Mouse (Mus musculus): ENCODE data around the gene Zfand5. TPM values are rescaled to one million over a fixed set of nuclear protein-coding genes. Genes with fewer than 3 reads are reported as not detected.

The Zfand5 gene
- polyA plus RNA-seq (2021; fragmentation: Nextera tagmentation), result 44.4 and 120 TPM in 2 replicates
- long read RNA-seq, experiment 1, full-length matches to known transcripts, result 1,120 of 1,186 reads
- long read RNA-seq, experiment 1, partial matches to known transcripts, result 16 of 1,186 reads
- long read RNA-seq, experiment 1, other reads (novel, unspliced or antisense), result 50 of 1,186 reads
- long read RNA-seq, experiment 2, full-length matches to known transcripts, result 44 of 100 reads
- long read RNA-seq, experiment 2, partial matches to known transcripts, result 9 of 100 reads
- long read RNA-seq, experiment 2, other reads (novel, unspliced or antisense), result 47 of 100 reads

GRCm38 (mm10) chr19:21271741-21272654 lies at the start of gene Zfand5:
TSS of gene Zfand5 (plus strand) at chr19:21272278.

Other genes with a start within 250 kb of the Zfand5 start
- gene Gda, start 201.2 kb downstream of the Zfand5 start, polyA plus RNA-seq (2021; fragmentation: Nextera tagmentation), result 21.8 and 31.0 TPM in 2 replicates